Mouse (Mus musculus): ENCODE results near the gene Dhrs13. TPM values are rescaled to one million over a fixed set of nuclear protein-coding genes. Genes with fewer than 3 reads are reported as not detected.

Gene Dhrs13
- 1 to 10 TPM in 1 of 2 experiments, under 1 TPM in 1; 0.62 to 1.1 TPM for total RNA-seq (2023)

GRCm38 (mm10) chr11:78031947-78032808 is at the start of gene Dhrs13:
Gene Dhrs13, plus strand, starts transcription at chr11:78032280.

GRCm38 (mm10) chr11:77982441-77982905 is 49.6 kb upstream of the Dhrs13 start, which contains the start of gene Phf12:
Gene Phf12, plus strand, starts transcription at chr11:77982754.

GRCm38 (mm10) chr11:78037831-78038752 is 6.0 kb downstream of the Dhrs13 start, which contains the start of gene Flot2:
Gene Flot2, plus strand, starts transcription at chr11:78037931.

GRCm38 (mm10) chr11:78079961-78080921 is 48.2 kb downstream of the Dhrs13 start, which contains the start of gene Eral1:
Gene Eral1, minus strand, starts transcription at chr11:78080383.

Other genes with a start within 250 kb of the Dhrs13 start
- gene Gm10277, start 244.5 kb upstream of the Dhrs13 start, total RNA-seq (2023) = not detected
- under 1 TPM in 1 of 2 experiments, not detected in 1; 0.67 TPM for gene Pipox, start 138.2 kb upstream of the Dhrs13 start, total RNA-seq (2023)
- not detected for gene Sez6, start 101.5 kb upstream of the Dhrs13 start, total RNA-seq (2023)
- gene Phf12, start 49.5 kb upstream of the Dhrs13 start, total RNA-seq (2023) = 100 to 1,000 TPM; 152 to 154 TPM
- 10 to 100 TPM; 13.1 to 17.6 TPM for gene Flot2, start 5.7 kb downstream of the Dhrs13 start, total RNA-seq (2023)
- gene Eral1, start 48.1 kb downstream of the Dhrs13 start, total RNA-seq (2023) = 10 to 100 TPM; 25.1 to 36.1 TPM
- gene Fam222b, start 62.4 kb downstream of the Dhrs13 start, total RNA-seq (2023) = 10 to 100 TPM; 17.8 to 18.0 TPM
- 10 to 100 TPM; 50.9 to 57.5 TPM for gene Traf4, start 133.3 kb downstream of the Dhrs13 start, total RNA-seq (2023)
- 10 to 100 TPM; 18.8 to 31.9 TPM for gene Nek8, start 144.4 kb downstream of the Dhrs13 start, total RNA-seq (2023)
- 1 to 10 TPM; 1.9 to 3.2 TPM for gene Tlcd1, start 144.4 kb downstream of the Dhrs13 start, total RNA-seq (2023)
- 1,000 to 10,000 TPM; 2,438 to 2,493 TPM for gene Rpl23a, start 151.3 kb downstream of the Dhrs13 start, total RNA-seq (2023)
- gene Rab34, start 156.2 kb downstream of the Dhrs13 start, total RNA-seq (2023) = not detected
- not detected for gene Proca1, start 161.1 kb downstream of the Dhrs13 start, total RNA-seq (2023)
- gene Sdf2, start 213.5 kb downstream of the Dhrs13 start, total RNA-seq (2023) = 10 to 100 TPM; 61.6 to 62.6 TPM
- gene Supt6, start 213.7 kb downstream of the Dhrs13 start, total RNA-seq (2023) = 10 to 100 TPM; 71.7 to 73.7 TPM
- gene 2610507B11Rik, start 229.5 kb downstream of the Dhrs13 start, total RNA-seq (2023) = 100 to 1,000 TPM; 133 to 141 TPM

Data from B cell, adult 67 days (primary cell).